In genomic region chr9:44878776-44879500, GRCm38 (mm10) we compare ENCODE assay signal across 8 mouse cellular contexts. TPM values are rescaled to one million over a fixed set of nuclear protein-coding genes. Genes with fewer than 3 reads are reported as not detected.
A peak's percentile ranks its signal among the peaks of the same experiment; 100 is the strongest.
DNase-seq lines count a peak whose midpoint lies in the region; ATAC-seq and TF ChIP-seq lines count a peak whose summit lies in the region.

No protein-coding gene starts in this region.

- ATAC-seq in hindbrain, embryonic 14.5 days (ENCODE audit: low FRiP score), result no peak
- no peak for ATAC-seq in midbrain, embryonic 13.5 days

- no peak for TF ChIP-seq CTCF in layer of hippocampus, adult 2 months (conservative IDR thresholded peaks at IDR 0.05)
- TF ChIP-seq CTCF in bone marrow macrophage, adult 2 months (IDR thresholded peaks at IDR 0.05; ENCODE audit: low read depth, low read length), result no peak

- H3K27me3 ChIP-seq in hindbrain, embryonic 14.5 days (ENCODE audit: control insufficient read depth, insufficient read depth, low read length), result no peaks in the 10 kb centered on the region
- H3K27me3 ChIP-seq in midbrain, embryonic 13.5 days, result no peaks in the 10 kb centered on the region

- no peaks in the 10 kb centered on the region for H3K9me3 ChIP-seq in hindbrain, embryonic 14.5 days (ENCODE audit: control insufficient read depth, low read length)
- no peaks in the 10 kb centered on the region for H3K9me3 ChIP-seq in midbrain, embryonic 13.5 days

- H3K36me3 ChIP-seq in hindbrain, embryonic 14.5 days (replicated peaks; ENCODE audit: control insufficient read depth, insufficient read depth), result 0 out of 2 replicates have a peak, but pooled peaks cover 4% of the 10 kb centered on the region
- H3K36me3 ChIP-seq in midbrain, embryonic 13.5 days, result no peaks in the 10 kb centered on the region

- H3K4me1 ChIP-seq in bone marrow macrophage, adult 2 months (ENCODE audit: control insufficient read depth, insufficient read depth, low read length), result peaks cover 17% of the 10 kb centered on the region
- H3K4me1 ChIP-seq in hindbrain, embryonic 14.5 days (replicated peaks; ENCODE audit: control insufficient read depth, insufficient read depth, low read length), result peaks cover 56% of the 10 kb centered on the region
- peaks cover 63% of the 10 kb centered on the region for H3K4me1 ChIP-seq in midbrain, embryonic 13.5 days (replicated peaks)

- 19% methylated on average over 9 of the region's 9 CpGs for WGBS in hindbrain, embryonic 14.5 days
- 19% methylated on average over 9 of the region's 9 CpGs for WGBS in midbrain, embryonic 13.5 days

- no peak for DNase-seq in layer of hippocampus, adult 2 months (ENCODE audit: low spot score in 2 of 2)
- no peak for DNase-seq in layer of hippocampus, postnatal 25 days (ENCODE audit: extremely low spot score in 1 of 2, low spot score in 1 of 2)
- no peak for DNase-seq in hindbrain, embryonic 14.5 days (ENCODE audit: low spot score)
- DNase-seq in ovary, postnatal 36 days (ENCODE audit: low spot score), result no peak
- DNase-seq in cerebellum, postnatal 25 days, result no peak
- no peak for DNase-seq in layer of hippocampus, adult 9-10 months (ENCODE audit: low spot score)

- TF ChIP-seq POLR2A in bone marrow macrophage, adult 2 months (IDR thresholded peaks at IDR 0.05; ENCODE audit: borderline replicate concordance, low read depth, low read length), result no peak

- peak overlapping the region; percentile 96 for H3K9ac ChIP-seq in hindbrain, embryonic 14.5 days
- peak overlapping the region; percentile 98 for H3K9ac ChIP-seq in midbrain, embryonic 13.5 days (replicated peaks)

- peak overlapping the region; percentile 94 for H3K4me3 ChIP-seq in layer of hippocampus, adult 2 months
- peak overlapping the region; percentile 81 for H3K4me3 ChIP-seq in bone marrow macrophage, adult 2 months (ENCODE audit: insufficient read depth, low read length)
- H3K4me3 ChIP-seq in hindbrain, embryonic 14.5 days (replicated peaks; ENCODE audit: low read length), result peak overlapping the region; percentile 88
- peak overlapping the region; percentile 98 for H3K4me3 ChIP-seq in midbrain, embryonic 13.5 days (replicated peaks)

- peak overlapping the region; percentile 100; the same call in 1 of the 2 replicates for H3K27ac ChIP-seq in layer of hippocampus, adult 2 months
- no peak overlapping the region for H3K27ac ChIP-seq in bone marrow macrophage, adult 2 months (ENCODE audit: insufficient read depth, low read depth, low read length)
- peak overlapping the region; percentile 99 for H3K27ac ChIP-seq in hindbrain, embryonic 14.5 days
- H3K27ac ChIP-seq in midbrain, embryonic 13.5 days, result peak overlapping the region; percentile 100

- H3K4me2 ChIP-seq in hindbrain, embryonic 14.5 days (replicated peaks), result peak overlapping the region; percentile 80
- peak overlapping the region; percentile 98 for H3K4me2 ChIP-seq in midbrain, embryonic 13.5 days (replicated peaks)

RNA-seq across cellular contexts. Expression of gene Kmt2a, which starts 2.2 kb away (rescaled TPM):
- 10 to 100 TPM; 68.3 to 80.7 TPM for total RNA-seq in layer of hippocampus, adult 2 months (2021)
- 10 to 100 TPM; 46.7 to 64.4 TPM for total RNA-seq in layer of hippocampus, postnatal 25 days (2021)
- polyA plus RNA-seq in bone marrow macrophage, adult 2 months (2012; ENCODE audit: insufficient read depth, insufficient read length, missing spikeins), result 31.6 and 32.2 TPM in 2 replicates
- 17.1 and 19.3 TPM in 2 replicates for polyA plus RNA-seq in hindbrain, embryonic 14.5 days (2014; fragmentation: Nextera tagmentation; extraction: Ambion mirVana)
- polyA plus RNA-seq in midbrain, embryonic 13.5 days (2015; fragmentation: Nextera tagmentation; extraction: Ambion mirVana), result 21.4 and 24.7 TPM in 2 replicates

RNA-seq across cellular contexts. Expression of gene Atp5l, which starts 41.6 kb away (rescaled TPM):
- total RNA-seq in layer of hippocampus, adult 2 months (2021), result 100 to 1,000 TPM; 309 to 349 TPM
- 100 to 1,000 TPM; 300 to 376 TPM for total RNA-seq in layer of hippocampus, postnatal 25 days (2021)
- polyA plus RNA-seq in bone marrow macrophage, adult 2 months (2012; ENCODE audit: insufficient read depth, insufficient read length, missing spikeins), result 311 and 441 TPM in 2 replicates
- 774 and 980 TPM in 2 replicates for polyA plus RNA-seq in hindbrain, embryonic 14.5 days (2014; fragmentation: Nextera tagmentation; extraction: Ambion mirVana)
- polyA plus RNA-seq in midbrain, embryonic 13.5 days (2015; fragmentation: Nextera tagmentation; extraction: Ambion mirVana), result 725 and 775 TPM in 2 replicates
